Mouse (Mus musculus) brain, embryonic 14.5 days (tissue): ENCODE data around the gene Ltn1. TPM values are rescaled to one million over a fixed set of nuclear protein-coding genes. Genes with fewer than 3 reads are reported as not detected.

Source experiments
- DNase-seq: peaks from one replicate; pipeline ENCODE4 v3.0.0-alpha.2; 2011; ENCODE audit warnings: low read depth
- CTCF ChIP-seq: fragments of 200-500 bp; IDR thresholded peaks from 2 replicates; pipeline ENCODE4 v1.5.1; 2012; ENCODE audit warnings: inconsistent platforms, mild to moderate bottlenecking, moderate library complexity, borderline replicate concordance; ENCODE audit not compliant: insufficient read depth, insufficient read length; ENCODE audit errors: extremely low read depth
- POLR2A ChIP-seq: fragments of 200-500 bp; IDR thresholded peaks from 2 replicates; pipeline ENCODE4 v1.6.1; 2012; ENCODE audit warnings: mild to moderate bottlenecking, inconsistent platforms, borderline replicate concordance; ENCODE audit not compliant: poor library complexity, insufficient read depth, insufficient read length, severe bottlenecking; ENCODE audit errors: extremely low read depth
- polyA plus RNA-seq: library from polyadenylated mRNA; depleted of rRNA; stranded (reverse); fragments of >200 nt; gene quantifications from 2 replicates; pipeline ENCODE4 v1.2.3, GENCODE M21; 2012; rRNA removed

Ltn1 gene
- polyA plus RNA-seq, 1 experiment, result 17.3 TPM

DNA sequence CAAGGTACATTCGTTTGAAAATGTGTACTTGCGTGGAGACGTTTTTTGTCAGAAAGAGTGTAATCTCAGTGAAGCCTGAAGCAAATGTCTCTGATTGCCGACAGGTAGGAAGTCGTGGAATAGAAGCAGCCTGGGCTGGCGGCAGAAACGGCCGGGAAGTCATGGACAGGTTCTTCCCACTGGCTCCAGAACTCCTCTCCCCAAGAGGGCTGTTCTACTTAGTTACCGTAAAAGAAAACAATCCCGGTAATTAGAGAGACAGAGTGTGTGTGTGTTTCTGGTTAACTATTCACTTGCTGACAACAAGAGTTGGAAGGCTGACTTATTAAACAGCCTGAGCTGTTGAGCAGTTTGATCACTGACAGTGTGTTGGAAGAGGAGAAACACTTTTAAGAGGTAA lies 66.4 kb downstream of the Ltn1 start:
- TF ChIP-seq POLR2A, result no peak
- TF ChIP-seq CTCF, result no peak
- DNase-seq, result no peak

DNA sequence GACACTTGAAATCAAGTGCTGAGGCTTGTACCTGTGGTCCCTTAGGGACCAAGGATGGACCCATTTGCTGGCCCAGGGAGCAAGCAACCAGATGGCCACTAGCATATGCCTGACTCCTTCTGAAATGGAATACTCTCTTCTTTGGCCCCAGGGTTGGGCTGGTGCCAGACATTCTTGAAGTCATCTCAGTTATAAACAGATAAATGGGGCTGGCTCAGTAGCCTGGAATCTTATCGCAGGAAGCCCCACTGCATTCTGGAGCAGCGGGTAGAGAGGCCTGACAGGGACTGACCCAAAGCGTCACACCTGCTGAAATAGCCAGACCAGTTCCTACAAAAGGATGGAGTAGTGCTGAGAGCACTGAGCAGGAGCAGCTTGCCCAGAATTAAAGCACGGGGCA lies 68.2 kb downstream of the Ltn1 start:
- TF ChIP-seq POLR2A (no peak), CTCF (no peak)
- DNase-seq, result no peak

DNA sequence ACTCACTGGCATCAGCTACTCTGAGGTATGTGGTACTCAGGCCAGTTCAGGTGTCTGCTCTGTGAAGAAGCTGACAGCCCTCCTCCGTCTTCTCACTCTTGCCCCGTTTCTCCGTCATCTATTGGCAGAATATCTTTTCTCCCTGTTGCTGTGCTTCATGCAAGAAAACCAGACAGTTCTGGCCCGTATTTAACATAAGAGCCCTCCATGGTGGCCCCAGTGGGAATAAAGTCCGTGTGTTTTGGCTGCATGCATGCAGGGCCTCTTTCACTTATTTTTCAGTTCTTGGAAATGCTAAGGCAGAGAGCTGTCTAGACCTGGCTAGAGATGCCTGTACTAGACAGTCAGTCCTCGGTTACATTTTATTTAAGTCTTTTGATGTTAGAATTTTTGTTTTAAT lies 72.3 kb downstream of the Ltn1 start:
- TF ChIP-seq POLR2A, result no peak
- no peak for TF ChIP-seq CTCF
- no peak for DNase-seq

DNA sequence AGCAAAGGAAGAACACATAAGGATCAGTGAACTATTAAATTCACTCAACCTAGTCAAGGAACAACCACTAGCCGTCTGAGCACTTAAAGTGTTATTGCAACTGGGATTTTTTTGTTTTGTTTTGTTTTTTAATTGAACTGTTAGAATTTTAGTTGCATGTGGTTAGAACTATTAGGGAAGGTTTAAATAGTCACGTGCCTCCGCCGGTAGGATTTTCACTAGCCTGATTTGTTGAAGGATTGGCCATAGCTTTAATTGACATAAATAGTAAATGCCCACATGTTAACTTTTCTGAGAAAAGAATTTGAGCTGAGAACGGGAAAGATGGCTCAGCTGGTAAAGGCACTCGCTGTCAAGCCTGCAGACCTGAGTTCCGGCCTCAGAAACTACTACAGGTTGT lies 77.7 kb downstream of the Ltn1 start:
- TF ChIP-seq POLR2A (no peak), CTCF (no peak)
- peak; percentile 1 for DNase-seq

DNA sequence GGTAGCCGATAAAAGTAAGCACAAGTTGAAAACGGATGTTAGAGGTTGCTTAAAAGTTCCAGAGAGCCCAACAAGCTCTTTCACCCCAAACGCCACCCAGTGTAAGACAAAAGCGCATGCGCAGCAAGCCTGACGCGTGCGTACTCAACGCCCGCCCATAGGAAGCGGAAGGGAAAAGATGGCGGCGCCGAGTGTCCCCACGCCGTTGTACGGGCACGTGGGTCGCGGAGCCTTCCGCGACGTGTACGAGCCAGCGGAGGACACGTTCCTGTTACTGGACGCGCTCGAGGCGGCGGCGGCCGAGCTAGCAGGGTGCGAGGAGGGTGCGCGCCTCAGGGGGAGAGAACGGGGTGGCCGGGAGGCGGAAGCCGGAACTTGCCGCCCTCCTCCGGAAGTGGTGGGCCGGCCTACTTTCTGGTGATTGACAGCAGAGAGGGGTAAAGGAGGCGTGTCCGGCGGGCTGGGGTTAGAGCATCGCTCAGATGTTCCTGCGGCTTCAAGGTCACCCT lies 78.3 kb downstream of the Ltn1 start, which contains the start of gene N6amt1:
Gene N6amt1 (plus strand): TSS at position 111 of the 509 bp plus-strand sequence.
- TF ChIP-seq POLR2A, result 0 out of 2 replicates have a peak, but pooled peaks have one; percentile 18
- TF ChIP-seq CTCF, result no peak
- peak; percentile 97 for DNase-seq

DNA sequence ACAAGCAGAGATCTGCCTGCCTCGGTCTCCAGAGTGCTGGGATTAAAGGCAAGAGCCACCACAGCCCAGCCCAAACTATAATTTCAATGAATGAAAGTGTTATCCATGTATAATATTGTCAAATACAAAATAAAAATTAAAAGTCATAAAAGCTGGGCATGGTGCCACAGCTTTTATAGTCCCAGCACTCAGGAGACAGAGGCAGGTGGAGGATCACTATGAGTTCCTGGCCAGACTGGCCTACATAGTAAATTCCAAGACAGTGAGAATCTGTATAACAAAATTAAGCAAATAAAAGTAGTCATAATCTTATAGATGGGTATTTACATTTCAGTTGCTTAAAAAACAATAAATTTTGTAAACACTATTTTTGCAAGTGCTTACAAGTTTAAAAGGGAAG lies 78.8 kb downstream of the Ltn1 start:
- no peak for DNase-seq
- TF ChIP-seq POLR2A, result no peak
- TF ChIP-seq CTCF, result no peak

DNA sequence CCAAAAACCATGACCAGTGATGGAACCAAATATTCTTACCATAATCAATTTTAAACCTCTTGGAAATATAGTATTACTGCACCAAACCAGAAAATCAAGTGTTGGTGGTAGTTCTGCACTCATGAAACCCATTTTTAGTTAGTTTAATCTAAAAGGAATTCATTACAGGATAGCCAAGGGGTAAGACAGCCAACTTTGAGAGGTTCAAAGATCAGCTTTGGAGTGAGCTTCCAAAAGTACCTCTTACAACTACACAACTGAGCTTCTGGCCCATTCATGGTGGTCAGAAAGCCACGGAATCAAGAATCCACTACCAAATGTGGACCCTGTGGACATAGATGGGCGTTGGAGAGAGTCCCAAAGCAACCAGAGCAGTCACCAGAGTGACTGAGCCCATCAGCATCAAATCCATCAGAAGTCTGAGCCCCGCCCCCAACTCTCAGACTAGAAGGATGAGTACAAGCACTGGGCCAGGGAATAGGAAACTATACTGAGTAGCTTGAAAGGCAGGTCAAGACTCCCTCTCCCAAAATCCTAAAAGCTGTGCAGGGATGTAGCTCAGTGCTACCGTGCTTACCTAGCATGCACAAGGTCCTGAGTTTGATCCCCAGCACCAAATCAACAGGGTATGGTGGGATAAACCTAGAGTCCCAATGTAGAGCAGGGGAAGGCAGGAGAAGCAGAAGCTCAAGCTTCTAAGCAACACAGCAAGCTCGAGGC lies 80.9 kb downstream of the Ltn1 start:
- no peak for TF ChIP-seq POLR2A
- TF ChIP-seq CTCF, result no peak
- DNase-seq, result no peak

DNA sequence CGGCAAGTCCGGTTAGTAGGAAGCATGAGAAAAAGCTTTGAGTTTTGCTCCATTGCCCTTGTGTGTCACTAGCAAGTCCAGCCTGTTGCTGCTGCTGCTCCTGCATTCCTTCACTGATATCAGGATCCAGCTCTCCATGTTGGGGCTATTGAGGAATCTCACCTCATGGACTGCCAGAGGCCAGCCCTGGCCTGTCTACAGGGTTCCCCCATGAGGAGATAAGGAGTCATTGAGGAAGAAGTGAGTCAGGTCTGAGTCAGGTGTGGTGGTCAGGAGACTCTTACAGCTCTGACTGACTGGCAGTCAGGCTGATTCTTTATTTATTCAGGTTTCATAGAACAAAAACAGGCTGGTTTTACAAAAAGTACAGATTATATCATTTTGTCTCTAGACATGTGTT lies 84.3 kb downstream of the Ltn1 start:
- DNase-seq, result no peak
- TF ChIP-seq CTCF (no peak), POLR2A (no peak)

DNA sequence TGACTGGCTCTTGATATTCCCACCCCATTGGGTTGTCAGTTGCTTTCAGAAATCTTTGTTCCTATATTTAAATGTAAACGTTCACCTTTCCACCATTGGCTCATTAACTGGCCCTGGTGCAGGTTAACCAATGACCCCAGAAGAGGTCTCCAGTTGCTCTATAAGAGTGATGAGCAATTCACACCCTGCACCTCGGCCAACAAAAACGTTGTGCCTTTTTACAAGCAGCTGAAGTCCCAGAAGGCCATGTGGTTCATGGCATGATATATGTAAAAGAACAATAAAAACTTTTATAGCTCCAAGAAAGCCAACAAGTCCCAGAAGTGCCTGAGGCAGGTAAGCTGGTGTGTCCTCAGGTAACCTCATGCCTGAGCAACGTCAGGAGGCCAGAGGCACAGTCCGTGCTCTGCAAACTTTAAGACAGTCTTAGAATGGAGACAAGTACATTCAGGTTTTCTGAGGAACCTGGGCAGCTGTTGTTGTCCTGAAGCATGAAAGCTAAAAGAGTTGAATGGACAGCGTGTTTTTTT lies 91.3 kb downstream of the Ltn1 start:
- no peak for DNase-seq
- TF ChIP-seq POLR2A (no peak), CTCF (no peak)

DNA sequence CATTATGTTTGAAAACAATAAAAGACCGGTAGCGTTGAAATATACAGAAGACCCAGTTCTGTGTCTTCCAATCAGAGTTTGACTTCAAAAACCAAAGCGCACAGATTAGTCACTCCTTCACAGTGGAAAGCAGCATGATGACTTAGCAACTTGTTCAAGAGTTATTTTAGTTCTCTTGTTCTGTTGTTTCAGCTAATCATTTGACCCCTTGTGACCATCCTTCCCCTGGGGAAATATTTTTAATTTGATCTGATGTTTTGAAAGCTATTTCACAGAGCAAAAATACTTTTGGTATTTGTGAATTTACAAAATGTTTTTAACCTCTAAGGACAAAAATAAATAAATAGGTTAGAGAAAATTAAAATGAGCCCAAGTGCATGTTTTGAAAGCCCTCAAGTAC lies 97.7 kb downstream of the Ltn1 start:
- TF ChIP-seq CTCF (no peak), POLR2A (no peak)
- no peak for DNase-seq

DNA sequence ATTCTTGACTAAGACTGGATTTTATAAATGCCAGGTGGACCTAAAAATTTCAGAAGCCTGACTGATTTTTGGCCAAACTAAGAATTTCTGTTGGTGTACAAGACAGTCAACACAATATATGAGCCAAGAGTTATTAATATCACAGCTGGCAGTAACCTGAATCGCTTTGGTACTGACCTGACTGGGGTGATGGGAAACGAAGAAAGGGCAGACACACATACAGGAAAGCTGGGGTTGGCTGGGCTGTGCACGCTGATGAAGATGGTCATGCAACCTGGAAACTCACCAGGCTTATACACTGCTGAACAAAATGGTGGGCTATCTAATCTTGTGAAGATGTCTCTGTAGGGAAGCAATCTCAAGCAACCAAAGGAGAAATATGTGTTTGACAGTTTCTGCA lies 102.4 kb downstream of the Ltn1 start:
- no peak for DNase-seq
- TF ChIP-seq CTCF (no peak), POLR2A (no peak)

Other genes starting within 250 kb of the Ltn1 start
- gene N6amt1, start 78.4 kb downstream of the Ltn1 start, polyA plus RNA-seq, result 15.8 and 17.7 TPM in 2 replicates
- 7.3 and 9.3 TPM in 2 replicates for gene Rwdd2b, start 8.0 kb upstream of the Ltn1 start, polyA plus RNA-seq
- gene Usp16, start 22.1 kb upstream of the Ltn1 start, polyA plus RNA-seq, result 60.4 and 61.9 TPM in 2 replicates
- gene Cct8, start 63.3 kb upstream of the Ltn1 start, polyA plus RNA-seq, result 180 and 193 TPM in 2 replicates
- 0.38 and 0.49 TPM in 2 replicates for gene Map3k7cl, start 120.7 kb upstream of the Ltn1 start, polyA plus RNA-seq